Mouse (Mus musculus) megakaryocyte progenitor cell, adult 5-6 weeks (primary cell): Measurements from ENCODE around the gene Tulp3. TPM values are rescaled to one million over a fixed set of nuclear protein-coding genes. Genes with fewer than 3 reads are reported as not detected.

Experiments used
- total RNA-seq, 2 experiments: library from RNA; stranded (forward) in 1 of 2; stranded (reverse) in 1 of 2; fragments of 157-497, 149-512 nt in 1 of 2; fragments of 200-1000 nt in 1 of 2; gene quantifications; 2 replicates each; pipeline versions ENCODE4 v1.2.3 to v1.2.4; 2015 to 2017

Gene Tulp3
- total RNA-seq, 2 experiments from 2014 or later = 0.29 to 1.3 TPM

Other genes with a start within 250 kb of the Tulp3 start
- 0.71 and 2.7 TPM in 2 replicates for gene Tspan9, start 212.3 kb downstream of the Tulp3 start, total RNA-seq (2015)
- gene Tspan9, start 212.3 kb downstream of the Tulp3 start, total RNA-seq (2017) = 2.8 and 4.4 TPM in 2 replicates
- gene Tead4, start 55.0 kb downstream of the Tulp3 start, total RNA-seq (2015) = not detected in 2 replicates
- gene Tead4, start 55.0 kb downstream of the Tulp3 start, total RNA-seq (2017) = not detected in 2 replicates
- 53.5 and 71.5 TPM in 2 replicates for gene Rhno1, start 7.1 kb upstream of the Tulp3 start, total RNA-seq (2015)
- gene Rhno1, start 7.1 kb upstream of the Tulp3 start, total RNA-seq (2017) = 47.8 and 54.8 TPM in 2 replicates
- 40.3 and 41.8 TPM in 2 replicates for gene Foxm1, start 7.1 kb upstream of the Tulp3 start, total RNA-seq (2015)
- 12.3 and 15.5 TPM in 2 replicates for gene Foxm1, start 7.1 kb upstream of the Tulp3 start, total RNA-seq (2017)
- not detected in 2 replicates for gene Tex52, start 19.6 kb upstream of the Tulp3 start, total RNA-seq (2015)
- gene Tex52, start 19.6 kb upstream of the Tulp3 start, total RNA-seq (2017) = 0.30 TPM in 1 of 2 replicates, not detected in the other
- not detected in 2 replicates for gene Gm44596, start 19.7 kb upstream of the Tulp3 start, total RNA-seq (2015)
- not detected in 2 replicates for gene Gm44596, start 19.7 kb upstream of the Tulp3 start, total RNA-seq (2017)
- gene Nrip2, start 43.4 kb upstream of the Tulp3 start, total RNA-seq (2015) = not detected in 2 replicates
- gene Nrip2, start 43.4 kb upstream of the Tulp3 start, total RNA-seq (2017) = not detected in 2 replicates
- 24.1 and 33.1 TPM in 2 replicates for gene Itfg2, start 69.1 kb upstream of the Tulp3 start, total RNA-seq (2015)
- 12.9 and 15.6 TPM in 2 replicates for gene Itfg2, start 69.1 kb upstream of the Tulp3 start, total RNA-seq (2017)
- gene Fkbp4, start 82.8 kb upstream of the Tulp3 start, total RNA-seq (2015) = 124 and 149 TPM in 2 replicates
- 373 and 394 TPM in 2 replicates for gene Fkbp4, start 82.8 kb upstream of the Tulp3 start, total RNA-seq (2017)
- not detected in 2 replicates for gene Pzp, start 170.9 kb upstream of the Tulp3 start, total RNA-seq (2015)
- not detected in 2 replicates for gene Pzp, start 170.9 kb upstream of the Tulp3 start, total RNA-seq (2017)
- gene A2ml1, start 225.8 kb upstream of the Tulp3 start, total RNA-seq (2015) = not detected in 2 replicates
- gene A2ml1, start 225.8 kb upstream of the Tulp3 start, total RNA-seq (2017) = not detected in 2 replicates